Mouse (Mus musculus) frontal cortex, postnatal 14 days (tissue): ENCODE data around the gene Synpo2.

ENCODE experiments used
- DNase-seq, 2 experiments: peaks; one replicate each; pipeline ENCODE4 v3.0.0; 2022; ENCODE audit warnings: low spot score in 2 of 2

Gene Synpo2

DNA sequence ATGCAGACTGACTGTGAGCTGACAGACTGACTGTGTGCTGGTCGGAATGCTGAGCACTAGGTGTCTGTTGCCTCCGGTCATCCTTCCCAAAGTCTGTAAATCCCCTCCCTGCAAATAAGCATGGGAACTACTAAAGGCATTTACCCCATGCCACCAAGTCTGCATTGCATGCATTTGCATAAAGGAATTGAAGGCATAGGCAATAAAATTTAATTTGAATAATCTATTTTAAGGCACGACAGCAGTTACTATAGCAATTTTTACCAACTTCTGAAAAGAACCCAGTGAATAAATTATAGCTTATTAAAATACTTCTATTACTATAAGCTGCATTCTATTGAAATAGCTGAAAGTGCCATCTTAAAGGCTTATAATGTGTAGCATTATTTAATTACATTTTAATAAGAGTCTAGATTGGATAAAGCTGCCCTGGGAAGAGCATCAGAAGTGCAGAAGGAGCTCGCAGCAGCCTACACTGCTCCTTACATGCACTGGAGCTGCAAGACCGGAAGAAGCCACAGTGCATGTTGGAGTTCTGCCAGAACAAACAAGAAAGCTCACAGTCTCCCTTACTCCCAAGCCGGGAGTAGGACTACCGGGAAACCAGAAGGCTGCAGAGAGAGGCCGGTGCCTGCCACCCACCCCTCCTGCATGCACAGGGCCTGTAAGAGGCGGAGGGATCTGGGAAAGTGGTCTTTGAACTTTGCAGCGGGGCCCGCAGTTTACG lies 142.9 kb downstream of the Synpo2 start:
- no peak for DNase-seq

DNA sequence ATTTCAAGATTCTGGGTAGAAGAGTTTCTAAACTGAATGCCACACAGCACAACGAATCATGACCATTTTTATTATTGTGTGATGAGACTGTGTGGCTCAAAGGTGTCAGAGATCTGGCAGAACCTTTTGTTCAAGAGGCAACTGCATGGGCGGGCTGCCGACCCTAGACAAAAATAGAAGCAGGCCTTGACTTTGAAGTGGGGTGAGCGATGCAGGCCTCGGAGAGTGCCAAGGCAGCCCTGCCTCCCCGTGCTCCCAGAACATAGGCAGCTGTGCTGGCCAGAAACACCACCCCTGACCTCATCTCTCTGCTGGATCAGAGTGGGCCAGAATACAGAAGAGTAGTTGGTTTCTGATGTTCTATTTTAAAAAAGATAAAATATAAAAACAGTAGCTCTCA lies 143.5 kb downstream of the Synpo2 start:
- DNase-seq, result no peak

DNA sequence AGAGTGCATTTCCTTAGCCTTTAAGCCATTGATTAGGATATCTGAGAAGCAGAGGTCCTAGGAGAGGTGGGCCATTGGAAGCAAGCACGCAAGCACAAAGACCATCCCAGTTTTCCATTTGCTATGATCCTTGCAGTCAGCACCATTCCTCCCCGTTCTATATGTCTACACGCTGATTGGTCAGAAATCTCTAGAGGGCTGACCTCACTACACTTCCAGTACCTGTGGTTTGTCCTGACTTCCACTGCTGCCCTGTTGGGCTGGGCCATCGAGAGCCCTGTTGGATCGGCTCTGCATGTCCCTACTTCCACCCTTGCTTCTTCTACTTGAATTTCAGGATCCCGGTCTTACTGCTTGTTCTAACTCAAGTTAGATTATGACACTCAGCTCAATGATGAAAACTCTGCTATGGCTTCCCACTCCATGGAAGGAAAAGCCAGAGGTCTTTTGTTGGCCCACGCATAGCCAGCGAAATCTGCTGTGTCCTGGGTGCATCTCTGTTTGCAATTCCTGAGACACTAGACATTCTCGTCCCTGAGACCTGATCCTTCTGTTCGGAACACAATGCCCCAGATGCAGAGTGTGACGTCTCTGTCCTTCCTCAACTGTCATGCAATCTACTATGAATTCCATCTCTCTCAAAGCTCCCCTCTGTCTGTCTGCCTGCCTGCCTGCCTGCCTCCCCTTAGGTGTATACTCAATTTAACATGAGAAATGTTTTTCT lies 146.5 kb downstream of the Synpo2 start:
- DNase-seq, result no peak

DNA sequence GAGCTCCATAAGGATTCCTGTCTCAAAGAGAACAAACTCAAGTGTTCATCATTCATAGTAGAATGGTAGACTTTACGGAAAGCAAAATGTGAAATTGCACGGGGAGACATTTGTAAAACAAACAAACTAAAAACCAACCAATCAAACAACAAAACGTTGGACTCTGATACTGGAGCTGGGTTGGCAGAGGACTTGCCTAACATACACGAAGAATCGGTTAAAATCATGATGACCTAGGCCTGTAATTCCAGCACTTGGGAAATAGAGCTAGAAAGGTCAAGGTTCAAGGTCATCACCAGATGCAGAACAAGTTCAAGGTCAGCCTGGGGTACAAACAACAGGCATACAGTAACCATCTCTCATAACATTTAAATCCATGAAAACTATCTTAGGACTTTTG lies 147.7 kb downstream of the Synpo2 start:
- no peak for DNase-seq

- no peak for DNase-seq
Measured at GRCm38 (mm10) chr3:123085871-123086501, 150.0 kb downstream of the Synpo2 start.

- DNase-seq, result no peak
Measured at GRCm38 (mm10) chr3:123081665-123082064, 154.3 kb downstream of the Synpo2 start.

DNA sequence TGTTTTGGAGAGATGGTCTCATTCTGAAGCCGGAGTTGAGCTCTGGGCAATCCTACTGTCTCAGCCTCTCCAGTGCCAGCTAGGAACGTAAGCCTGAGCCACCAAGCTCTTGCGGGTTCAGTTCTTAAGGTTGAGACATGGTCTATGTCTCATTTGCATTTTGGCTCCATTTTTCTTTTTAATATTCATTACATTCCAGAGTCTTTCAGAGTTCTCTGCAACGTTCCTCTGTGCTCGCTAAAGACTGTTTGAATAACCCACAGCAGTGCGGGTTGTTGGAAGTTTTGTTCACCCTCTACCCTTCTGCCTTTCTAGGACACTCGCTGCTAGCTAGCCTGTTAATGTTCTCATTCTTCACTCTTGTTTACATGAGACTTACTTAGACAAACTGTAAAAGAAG lies 155.0 kb downstream of the Synpo2 start:
- no peak for DNase-seq

- no peak for DNase-seq
Measured at GRCm38 (mm10) chr3:123080017-123080725, 155.8 kb downstream of the Synpo2 start.

DNA sequence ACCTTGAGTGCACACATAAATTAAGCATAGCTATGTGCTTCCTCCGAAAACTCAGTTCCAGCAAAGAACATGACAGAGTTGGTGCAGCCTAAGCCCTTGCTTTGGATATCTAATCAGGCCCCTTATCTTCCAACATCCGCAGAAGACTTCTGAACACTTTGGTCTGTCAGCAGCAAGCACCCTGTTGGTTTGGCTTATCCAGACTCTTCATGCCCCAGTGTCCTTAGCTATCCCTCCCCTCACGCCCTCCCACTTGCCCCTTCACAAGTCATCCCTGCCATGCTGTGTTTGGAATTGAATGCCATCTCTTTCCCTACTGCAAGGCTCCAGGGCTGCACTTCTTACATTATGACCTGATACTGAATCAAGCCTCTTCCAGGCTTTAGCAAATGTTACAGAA lies 160.2 kb downstream of the Synpo2 start:
- no peak for DNase-seq

GRCm38 (mm10) chr3:123075034-123075433 lies 160.9 kb downstream of the Synpo2 start:
- no peak for DNase-seq

DNA sequence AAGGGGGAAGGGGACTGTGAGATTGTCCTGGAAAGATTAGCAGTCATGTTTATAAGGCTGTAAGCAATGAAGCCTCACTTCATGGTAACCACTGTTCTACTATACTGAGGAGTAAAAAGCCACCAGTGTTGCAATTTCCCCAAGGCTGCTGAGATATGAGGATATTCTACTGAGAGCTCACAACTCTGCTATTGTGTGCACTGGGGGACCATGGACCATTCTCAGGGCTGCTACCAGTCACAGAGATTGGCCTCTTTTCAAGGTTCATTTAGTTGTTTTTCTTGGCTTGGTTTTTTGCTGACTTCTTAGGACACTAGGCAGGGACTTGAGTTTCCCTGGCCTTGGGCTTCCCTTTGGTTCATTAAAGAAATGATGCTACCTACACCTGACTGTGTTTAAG lies 162.6 kb downstream of the Synpo2 start:
- no peak for DNase-seq

GRCm38 (mm10) chr3:123072472-123072871 lies 163.5 kb downstream of the Synpo2 start:
- no peak for DNase-seq

DNA sequence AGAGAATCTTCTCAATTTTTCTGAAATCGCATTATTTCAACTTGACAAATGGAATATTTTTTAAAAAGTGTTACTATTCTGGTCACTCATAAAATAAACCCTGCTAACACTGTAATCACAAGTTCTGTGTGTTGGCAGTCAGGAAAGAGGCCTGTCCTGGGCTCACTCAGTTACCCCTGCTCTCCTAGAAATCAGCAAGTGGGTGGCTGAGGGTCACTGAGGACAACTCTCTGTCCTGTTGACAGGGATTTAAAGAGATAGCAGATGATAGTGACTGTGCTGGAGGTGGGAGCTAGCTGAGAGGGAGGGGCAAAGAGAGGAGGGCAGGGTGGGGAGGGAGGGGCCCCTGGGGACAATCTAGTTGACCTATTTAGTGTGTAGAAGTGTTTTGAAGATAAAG lies 165.0 kb downstream of the Synpo2 start:
- DNase-seq, result no peak

- DNase-seq, result no peak
Measured at GRCm38 (mm10) chr3:123066836-123067235, 169.1 kb downstream of the Synpo2 start.

- DNase-seq, result no peak
Measured at GRCm38 (mm10) chr3:123065466-123065865, 170.5 kb downstream of the Synpo2 start.

DNA sequence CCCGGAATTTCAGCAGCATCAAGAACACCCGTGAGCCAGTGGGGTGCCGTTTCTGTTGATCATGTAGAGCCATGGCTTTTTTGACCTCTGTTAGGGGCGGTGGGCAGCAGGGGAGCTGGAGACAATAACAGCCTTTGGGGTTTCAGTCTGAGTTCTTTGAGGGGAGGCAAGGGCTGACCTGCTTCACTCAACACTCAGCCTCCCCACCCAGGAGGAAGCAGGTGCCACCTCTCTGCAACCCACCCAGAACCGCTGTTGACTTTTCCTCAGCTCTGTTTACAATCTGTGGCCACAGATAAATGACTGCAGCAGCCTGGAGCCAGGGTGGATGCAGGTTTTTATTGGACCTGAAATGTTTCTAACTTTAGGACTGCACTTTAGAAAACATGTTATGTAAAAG lies 171.8 kb downstream of the Synpo2 start:
- DNase-seq, result no peak

DNA sequence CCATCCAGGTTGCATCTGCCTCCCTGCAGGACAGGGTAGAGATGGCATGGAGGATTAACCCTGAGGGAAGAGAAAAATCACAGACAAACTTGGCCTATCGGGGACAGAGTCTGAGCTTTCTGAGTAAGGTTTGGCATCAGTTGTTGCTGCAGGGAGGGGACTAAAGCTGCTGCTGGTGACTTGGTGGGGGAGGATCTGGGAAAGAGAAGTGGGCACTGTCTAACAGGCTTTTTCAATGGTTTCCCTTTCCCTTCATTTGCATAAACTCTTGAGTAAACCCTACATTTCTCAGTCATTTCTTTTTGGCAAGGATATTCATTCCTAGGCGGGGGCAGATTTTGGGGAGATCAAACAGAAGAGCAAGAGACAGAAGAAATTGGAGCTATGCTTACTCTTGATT lies 174.0 kb downstream of the Synpo2 start:
- no peak for DNase-seq

- no peak for DNase-seq
Measured at GRCm38 (mm10) chr3:123058832-123059231, 177.1 kb downstream of the Synpo2 start.

- no peak for DNase-seq
Measured at GRCm38 (mm10) chr3:123054178-123054577, 181.8 kb downstream of the Synpo2 start.

- no peak for DNase-seq
Measured at GRCm38 (mm10) chr3:123053192-123053938, 182.6 kb downstream of the Synpo2 start.

DNA sequence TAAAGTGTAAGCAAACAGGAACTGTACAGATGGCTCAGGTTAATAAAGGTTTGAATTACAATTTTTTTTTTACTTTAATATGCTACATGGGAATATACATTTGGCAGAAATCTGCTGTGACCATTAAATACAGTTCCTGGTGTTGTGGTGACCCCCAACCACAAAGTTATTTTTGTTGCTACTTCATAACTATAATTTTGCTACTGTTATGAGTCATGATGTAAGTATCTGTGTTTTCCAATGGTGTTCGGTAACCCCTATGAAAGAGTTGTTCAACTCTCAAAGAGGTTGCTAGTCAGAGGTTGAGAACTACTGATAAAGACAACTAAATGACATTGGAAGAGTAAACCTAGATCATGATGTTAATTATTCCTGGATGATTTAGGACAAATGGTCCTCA lies 193.6 kb downstream of the Synpo2 start:
- DNase-seq, result no peak

DNA sequence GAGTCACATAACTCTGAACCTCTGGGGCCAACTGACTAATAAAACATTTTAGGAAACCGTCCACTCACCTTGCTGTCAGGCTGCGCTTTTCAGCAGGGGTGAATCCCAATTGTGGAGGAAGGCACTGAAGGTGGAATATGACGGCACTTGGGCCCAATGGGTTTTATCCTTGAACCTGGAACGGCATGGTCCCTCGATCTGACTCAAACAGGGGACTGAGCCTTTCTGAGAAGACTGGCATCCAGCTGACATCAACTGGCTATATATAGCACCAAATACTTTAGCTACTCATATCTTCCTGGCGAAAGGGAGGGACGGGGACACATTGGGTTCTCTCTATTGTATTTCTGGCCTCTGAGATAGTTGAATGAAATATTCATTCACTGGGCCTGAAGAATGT lies 201.2 kb downstream of the Synpo2 start, which contains the start of gene Myoz2:
Gene Myoz2, minus strand, starts transcription at position 264 of the 400 bp plus-strand sequence.
- no peak for DNase-seq
